Mouse (Mus musculus) C2C12 (cell line): ENCODE data around the gene Memo1.

Source experiments
- CTCF ChIP-seq: IDR thresholded peaks from one replicate; pipeline ENCODE4 v1.5.1; 2011; ENCODE audit not compliant: control insufficient read depth, insufficient read depth, insufficient read length
- MYOG ChIP-seq: IDR thresholded peaks from one replicate; pipeline ENCODE4 v1.6.1; 2011; ENCODE audit not compliant: control insufficient read depth, insufficient read length; ENCODE audit errors: extremely low read depth
- USF1 ChIP-seq: IDR thresholded peaks from one replicate; pipeline ENCODE4 v1.6.1; 2011; ENCODE audit warnings: low read depth, mild to moderate bottlenecking, control low read depth, moderate library complexity

GRCm38 (mm10) chr17:74295026-74295970 lies at the start of gene Memo1:
- no peak for TF ChIP-seq CTCF
- TF ChIP-seq USF1, result no peak
- TF ChIP-seq MYOG, result no peak
